Mouse (Mus musculus): ENCODE data around the gene BC025920.
A peak's percentile ranks its signal among the peaks of the same experiment; 100 is the strongest.

Gene BC025920

GRCm38 (mm10) chr10:81574081-81575056 is 31.7 kb upstream of the BC025920 start, which contains the start of gene Tle2:
TSS of gene Tle2 (plus strand) at chr10:81574561.
- DNase-seq (ENCODE audit: low read depth, low spot score), result no peak

GRCm38 (mm10) chr10:81575208-81575631 is 30.9 kb upstream of the BC025920 start:
- peak; percentile 20 for DNase-seq (ENCODE audit: low read depth, low spot score)

- DNase-seq (ENCODE audit: low read depth, low spot score), result no peak
These were observed 30.4 kb upstream of the BC025920 start for GRCm38 (mm10) chr10:81575695-81576094.

GRCm38 (mm10) chr10:81579967-81580366 is 26.1 kb upstream of the BC025920 start:
- no peak for DNase-seq (ENCODE audit: low read depth, low spot score)

- no peak for DNase-seq (ENCODE audit: low read depth, low spot score)
These were observed 25.5 kb upstream of the BC025920 start for GRCm38 (mm10) chr10:81580441-81581070.

GRCm38 (mm10) chr10:81583347-81583746 is 22.7 kb upstream of the BC025920 start:
- DNase-seq (ENCODE audit: low read depth, low spot score), result no peak

- no peak for DNase-seq (ENCODE audit: low read depth, low spot score)
These were observed 17.3 kb upstream of the BC025920 start for GRCm38 (mm10) chr10:81588739-81589138.

- DNase-seq (ENCODE audit: low read depth, low spot score), result no peak
These were observed 14.2 kb upstream of the BC025920 start for GRCm38 (mm10) chr10:81591846-81592245.

GRCm38 (mm10) chr10:81592631-81593030 is 13.4 kb upstream of the BC025920 start:
- no peak for DNase-seq (ENCODE audit: low read depth, low spot score)

GRCm38 (mm10) chr10:81593223-81593622 is 12.8 kb upstream of the BC025920 start:
- DNase-seq (ENCODE audit: low read depth, low spot score), result no peak

GRCm38 (mm10) chr10:81593935-81594334 is 12.1 kb upstream of the BC025920 start:
- no peak for DNase-seq (ENCODE audit: low read depth, low spot score)

- no peak for DNase-seq (ENCODE audit: low read depth, low spot score)
These were observed 10.5 kb upstream of the BC025920 start for GRCm38 (mm10) chr10:81595599-81595998.

- no peak for DNase-seq (ENCODE audit: low read depth, low spot score)
These were observed 9.5 kb upstream of the BC025920 start for GRCm38 (mm10) chr10:81596611-81597010.

GRCm38 (mm10) chr10:81597137-81597950 is 8.7 kb upstream of the BC025920 start:
- DNase-seq (ENCODE audit: low read depth, low spot score), result no peak

- DNase-seq (ENCODE audit: low read depth, low spot score), result no peak
These were observed 7.7 kb upstream of the BC025920 start for GRCm38 (mm10) chr10:81598342-81598741.

- DNase-seq (ENCODE audit: low read depth, low spot score), result no peak
These were observed 7.2 kb upstream of the BC025920 start for GRCm38 (mm10) chr10:81598871-81599270.

GRCm38 (mm10) chr10:81599630-81600029 is 6.4 kb upstream of the BC025920 start:
- no peak for DNase-seq (ENCODE audit: low read depth, low spot score)

GRCm38 (mm10) chr10:81600096-81600495 is 6.0 kb upstream of the BC025920 start:
- DNase-seq (ENCODE audit: low read depth, low spot score), result no peak

GRCm38 (mm10) chr10:81600738-81601203 is 5.3 kb upstream of the BC025920 start, which contains the start of gene Tle6:
TSS of gene Tle6 (minus strand) at chr10:81601073.
- peak; percentile 91 for DNase-seq (ENCODE audit: low read depth, low spot score)

GRCm38 (mm10) chr10:81601396-81601905 is 4.6 kb upstream of the BC025920 start:
- no peak for DNase-seq (ENCODE audit: low read depth, low spot score)

- peak; percentile 84 for DNase-seq (ENCODE audit: low read depth, low spot score)
These were observed 3.3 kb upstream of the BC025920 start for GRCm38 (mm10) chr10:81602741-81603151.
